Comparison of ENCODE assay signal across 9 mouse cellular contexts in genomic region chr1:194617918-194618317, GRCm38 (mm10). TPM values are rescaled to one million over a fixed set of nuclear protein-coding genes. Genes with fewer than 3 reads are reported as not detected.
DNase-seq lines count a peak whose midpoint lies in the region; ATAC-seq and TF ChIP-seq lines count a peak whose summit lies in the region.
"Had no signal": no experiment of that assay in that cellular context is flagged by ENCODE, and none has a peak within 500 bp of the region (broad histone marks: within the 10 kb centered on the region; RNA-seq: fewer than 3 reads in every experiment).

Plxna2 (plus strand) TSS chr1:194618218.

- no peak for DNase-seq in gastrocnemius, adult 2 months
- no peak for DNase-seq in gastrocnemius, postnatal 25 days
- no peak for DNase-seq in brain, embryonic 14.5 days (ENCODE audit: low read depth)
- DNase-seq in limb, embryonic 10.5 days (ENCODE audit: low spot score): no peak
- DNase-seq in cerebellum, adult 11 months: no peak
- DNase-seq in right cerebral cortex, postnatal 14 days: no peak

- H3K27me3 ChIP-seq in heart, embryonic 16.5 days (ENCODE audit: control insufficient read depth, insufficient read depth, low read length): no peaks in the 10 kb centered on the region
- H3K27me3 ChIP-seq in limb, embryonic 10.5 days (ENCODE audit: low read depth, poor library complexity, severe bottlenecking): peaks cover 25% of the 10 kb centered on the region
- H3K27me3 ChIP-seq in stomach, embryonic 15.5 days (replicated peaks): no peaks in the 10 kb centered on the region
- H3K27me3 ChIP-seq: CH12.LX had no signal

- H3K27ac ChIP-seq in gastrocnemius, adult 2 months: peak within 1 kb of the TSS; percentile 97
- H3K27ac ChIP-seq in heart, embryonic 16.5 days (ENCODE audit: low read length): peak within 1 kb of the TSS; percentile 96; the same call in 1 of the 2 replicates
- no peak within 1 kb of the TSS for H3K27ac ChIP-seq in limb, embryonic 10.5 days
- no peak within 1 kb of the TSS for H3K27ac ChIP-seq in stomach, embryonic 15.5 days

- no peaks in the 10 kb centered on the region for H3K9me3 ChIP-seq in heart, embryonic 16.5 days (replicated peaks; ENCODE audit: control insufficient read depth, low read length)
- no peaks in the 10 kb centered on the region for H3K9me3 ChIP-seq in limb, embryonic 10.5 days (replicated peaks)
- H3K9me3 ChIP-seq in stomach, embryonic 15.5 days: no peaks in the 10 kb centered on the region

- intact Hi-C loops in gastrocnemius, adult 2 months (cut with DNase I): loop anchor here (2.0 kb wide), 2 partner anchors 105 to 199 kb away; no protein-coding TSS in a partner anchor

- no peak for TF ChIP-seq POLR2A in brain, embryonic 14.5 days (IDR thresholded peaks at IDR 0.05; ENCODE audit: borderline replicate concordance, extremely low read depth, insufficient read depth, insufficient read length, poor library complexity, severe bottlenecking)

- 92% methylated on average over 2 of the region's 2 CpGs for WGBS in heart, embryonic 16.5 days
- 91% methylated on average over 2 of the region's 2 CpGs for WGBS in limb, embryonic 10.5 days
- WGBS in stomach, embryonic 15.5 days: 91% methylated on average over 2 of the region's 2 CpGs

- no peak within 1 kb of the TSS for H3K9ac ChIP-seq in heart, embryonic 16.5 days (ENCODE audit: low read length)
- no peak within 1 kb of the TSS for H3K9ac ChIP-seq in stomach, embryonic 15.5 days

- peak within 1 kb of the TSS; percentile 92 for H3K4me2 ChIP-seq in heart, embryonic 16.5 days (ENCODE audit: low read depth, low read length)
- H3K4me2 ChIP-seq in stomach, embryonic 15.5 days: peak within 1 kb of the TSS; percentile 97

- peak within 1 kb of the TSS; percentile 84 for H3K4me3 ChIP-seq in gastrocnemius, adult 2 months
- peak within 1 kb of the TSS; percentile 91 for H3K4me3 ChIP-seq in heart, embryonic 16.5 days (ENCODE audit: low read length)
- peak within 1 kb of the TSS; percentile 76 for H3K4me3 ChIP-seq in limb, embryonic 10.5 days
- peak within 1 kb of the TSS; percentile 74 for H3K4me3 ChIP-seq in stomach, embryonic 15.5 days (replicated peaks)

- peaks cover 42% of the 10 kb centered on the region for H3K4me1 ChIP-seq in heart, embryonic 16.5 days (ENCODE audit: control insufficient read depth, insufficient read depth, low read length)
- H3K4me1 ChIP-seq in limb, embryonic 10.5 days: peaks cover 45% of the 10 kb centered on the region
- H3K4me1 ChIP-seq in stomach, embryonic 15.5 days: peaks cover 22% of the 10 kb centered on the region; the same call in 1 of the 2 replicates

- H3K36me3 ChIP-seq in heart, embryonic 16.5 days (ENCODE audit: control insufficient read depth, insufficient read depth): no peaks in the 10 kb centered on the region
- H3K36me3 ChIP-seq in limb, embryonic 10.5 days: no peaks in the 10 kb centered on the region
- H3K36me3 ChIP-seq in stomach, embryonic 15.5 days: no peaks in the 10 kb centered on the region

- ATAC-seq in heart, embryonic 16.5 days (replicated peaks; ENCODE audit: extremely low read depth, insufficient read depth, low FRiP score): no peak
- no peak for ATAC-seq in stomach, embryonic 15.5 days (ENCODE audit: insufficient read depth, low FRiP score, low read depth)

- TF ChIP-seq CTCF in gastrocnemius, adult 2 months (IDR thresholded peaks at IDR 0.05): no peak
- no peak for TF ChIP-seq CTCF in brain, embryonic 14.5 days (IDR thresholded peaks at IDR 0.05; ENCODE audit: borderline replicate concordance, extremely low read depth, insufficient read depth, insufficient read length)

RNA-seq across cellular contexts. Expression of gene Plxna2, which starts in this region (rescaled TPM):
- total RNA-seq in gastrocnemius, adult 2 months (2021): 10 to 100 TPM in 1 of 2 experiments, 1 to 10 TPM in 1; 6.6 to 13.2 TPM
- 1 to 10 TPM; 6.8 to 7.1 TPM for total RNA-seq in gastrocnemius, postnatal 25 days (2021)
- 60.3 and 66.5 TPM in 2 replicates for polyA plus RNA-seq in brain, embryonic 14.5 days (2012; rRNA removed)
- polyA plus RNA-seq in heart, embryonic 16.5 days (2015; fragmentation: Nextera tagmentation; extraction: Ambion mirVana): 5.2 and 6.3 TPM in 2 replicates
- 6.4 TPM in 2 replicates for polyA plus RNA-seq in limb, embryonic 10.5 days (2016; fragmentation: Nextera tagmentation; extraction: Ambion mirVana)
- 6.6 and 8.3 TPM in 2 replicates for polyA plus RNA-seq in stomach, embryonic 15.5 days (2015; fragmentation: Nextera tagmentation; extraction: Ambion mirVana)

Comparison
In these comparisons a context has a peak if more than half of its experiments do, and no peak if none do; other contexts are left out.
1. H3K27ac ChIP-seq: peak in gastrocnemius, adult 2 months (single experiment) and heart, embryonic 16.5 days (single experiment); none in limb, embryonic 10.5 days (single experiment) and stomach, embryonic 15.5 days (single experiment).
2. Peak in every context shown above with its lines, with median percentiles within 50 percentile points of each other: H3K4me3 ChIP-seq.